Mouse (Mus musculus): Measurements from ENCODE around the gene Atp8a1.

The Atp8a1 gene

DNA sequence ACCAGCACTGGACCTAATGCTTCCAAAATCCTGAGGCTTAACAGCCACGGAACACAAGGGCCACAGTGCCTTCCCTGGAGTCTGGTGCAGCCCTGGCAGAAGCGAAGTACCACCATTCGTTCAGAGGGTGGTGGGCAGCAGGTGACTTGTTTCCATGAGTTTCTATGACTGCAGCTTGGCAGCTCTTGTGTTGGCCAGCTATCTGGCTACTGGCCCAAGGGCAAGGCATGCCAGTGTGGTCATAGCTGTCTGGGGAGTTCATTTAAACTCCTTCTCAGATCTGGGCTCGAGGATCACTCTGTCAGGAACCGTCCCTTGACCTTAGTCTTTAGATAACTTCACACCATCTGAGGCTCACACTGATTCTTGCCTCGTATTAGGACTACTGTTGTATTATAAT lies 89.1 kb downstream of the Atp8a1 start:
- peak; percentile 45 for DNase-seq (ENCODE audit: low spot score)

DNA sequence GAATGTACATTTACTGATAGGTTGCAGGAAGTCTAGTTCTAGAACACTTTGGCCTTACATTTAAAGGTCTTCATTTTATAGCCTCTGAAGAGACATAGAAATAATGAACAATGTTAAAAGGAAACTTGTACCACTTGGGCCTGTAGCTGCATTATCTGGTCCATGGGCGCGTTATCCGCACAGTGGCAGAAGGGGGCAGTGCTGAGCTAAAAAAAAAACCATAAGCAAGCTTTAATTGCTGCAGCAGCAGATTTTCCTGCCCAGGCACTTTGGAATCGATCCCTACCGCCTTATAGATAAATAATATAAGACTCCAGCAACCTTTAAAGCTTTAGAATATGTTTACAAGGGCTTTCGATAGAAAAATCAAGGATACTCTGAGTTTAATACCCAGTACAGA lies 91.1 kb downstream of the Atp8a1 start:
- DNase-seq (ENCODE audit: low spot score), result no peak

DNA sequence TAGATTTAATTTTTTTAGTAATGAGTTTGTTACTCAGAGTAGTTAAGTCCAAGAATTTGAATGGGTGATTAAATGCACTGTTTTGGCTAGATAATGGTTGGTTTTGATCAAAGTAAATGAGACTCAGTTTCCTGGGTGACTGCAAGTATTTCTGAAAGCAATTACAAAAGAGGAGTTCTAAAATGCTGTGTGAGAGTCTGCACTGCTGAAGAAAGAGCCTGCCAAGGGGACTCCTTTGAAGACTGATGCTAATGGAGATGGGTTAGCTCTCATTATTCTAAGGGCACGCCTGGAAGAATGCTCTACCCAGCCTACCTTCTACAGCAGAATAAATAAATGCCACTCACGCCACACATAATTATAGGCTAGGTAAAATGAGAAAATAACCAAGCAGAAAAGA lies 94.2 kb downstream of the Atp8a1 start:
- no peak for DNase-seq (ENCODE audit: low spot score)

DNA sequence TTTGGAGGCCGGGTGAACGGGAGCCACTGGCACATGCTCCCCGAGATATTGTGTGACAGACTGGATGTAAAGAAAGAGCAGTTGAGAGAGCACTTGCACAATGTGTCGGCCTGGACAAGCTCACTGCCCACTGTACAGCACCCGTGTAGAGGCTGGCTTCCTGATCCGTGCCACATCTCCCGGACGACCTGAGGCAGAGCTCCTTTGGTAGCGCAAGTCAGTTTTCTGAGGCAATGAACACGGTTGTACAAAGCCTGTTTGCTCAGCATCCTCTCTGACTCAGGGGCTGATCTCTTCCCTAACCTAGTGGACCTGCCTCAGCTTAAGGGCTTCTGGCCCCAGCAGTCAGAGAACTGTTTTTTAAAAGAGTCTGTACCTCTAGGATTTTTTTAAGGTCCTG lies 94.6 kb downstream of the Atp8a1 start:
- no peak for DNase-seq (ENCODE audit: low spot score)

DNA sequence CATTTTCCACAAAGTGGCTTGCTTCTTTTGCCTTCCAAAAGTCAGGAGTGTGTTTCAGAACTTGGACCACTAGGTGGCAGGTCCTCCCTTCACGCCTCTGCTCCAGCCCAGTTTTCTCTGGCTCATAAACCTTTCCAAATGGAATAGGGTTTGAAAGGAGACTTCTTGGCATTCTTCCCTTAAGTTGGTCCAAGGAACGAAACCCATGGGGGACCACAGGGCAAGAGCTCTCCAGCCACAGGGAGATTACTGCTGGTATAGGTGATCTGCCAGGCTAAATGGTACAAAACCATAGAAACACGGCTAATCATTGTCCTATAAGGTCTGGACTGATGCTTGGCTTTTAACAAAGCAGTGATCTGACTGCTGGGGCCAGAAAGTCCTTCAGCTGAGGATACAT lies 95.2 kb downstream of the Atp8a1 start:
- no peak for DNase-seq (ENCODE audit: low spot score)

DNA sequence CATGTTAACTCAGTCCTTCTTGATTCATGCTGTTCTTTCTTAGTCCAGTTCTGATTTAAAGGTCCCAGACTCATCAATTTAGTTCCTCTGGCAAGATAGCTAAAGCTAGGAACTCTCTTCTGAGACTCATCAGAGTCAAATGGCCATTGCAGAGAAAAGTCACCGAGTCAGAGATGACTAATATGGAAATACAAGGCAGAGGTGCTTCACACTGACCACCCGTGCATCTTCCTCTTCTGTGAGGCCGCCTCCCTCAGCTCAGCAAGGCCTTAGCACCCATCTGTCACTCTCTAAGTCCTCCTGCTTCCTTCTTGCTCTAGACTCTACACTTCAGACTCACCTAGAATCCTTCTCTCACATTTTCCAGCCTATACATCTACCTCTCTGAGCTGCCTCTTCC lies 108.0 kb downstream of the Atp8a1 start:
- no peak for DNase-seq (ENCODE audit: low spot score)

DNA sequence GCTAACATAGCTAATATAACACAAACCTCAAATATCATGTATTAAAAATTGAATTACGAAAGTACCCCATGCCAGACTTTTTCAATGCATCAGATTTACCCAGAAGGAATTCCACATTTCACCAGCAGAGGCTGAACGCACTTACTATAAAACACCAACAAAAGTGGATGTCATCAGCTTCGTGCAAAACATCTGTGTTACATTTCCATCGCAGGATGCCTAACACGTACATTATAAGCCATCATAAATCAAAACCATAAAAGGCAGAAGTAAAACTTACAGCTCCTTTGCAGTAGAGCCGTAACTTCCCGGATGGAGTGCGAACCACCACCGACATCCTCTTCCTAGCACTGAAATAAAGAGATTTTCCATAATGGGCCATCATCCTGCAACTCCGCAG lies 109.1 kb downstream of the Atp8a1 start:
- DNase-seq (ENCODE audit: low spot score), result no peak

DNA sequence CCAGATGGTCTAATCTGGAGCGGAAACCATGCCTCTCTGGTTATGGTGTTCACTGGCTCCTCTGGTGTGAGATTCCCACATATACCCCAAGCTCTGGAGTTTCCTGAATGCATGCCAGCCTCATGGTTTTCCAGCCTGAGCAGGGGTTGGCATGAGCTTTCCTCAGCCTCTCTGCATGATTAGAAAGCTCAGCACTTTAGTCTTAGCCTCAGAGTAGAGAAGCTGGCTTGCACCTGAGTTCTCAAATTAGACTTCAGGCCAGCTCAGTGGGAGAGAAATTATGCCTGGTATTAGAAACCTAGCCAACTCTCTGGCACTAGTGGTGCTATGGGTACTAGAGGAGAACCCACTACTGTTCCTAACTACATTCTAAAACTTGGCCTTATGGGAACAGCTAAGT lies 111.5 kb downstream of the Atp8a1 start:
- no peak for DNase-seq (ENCODE audit: low spot score)

DNA sequence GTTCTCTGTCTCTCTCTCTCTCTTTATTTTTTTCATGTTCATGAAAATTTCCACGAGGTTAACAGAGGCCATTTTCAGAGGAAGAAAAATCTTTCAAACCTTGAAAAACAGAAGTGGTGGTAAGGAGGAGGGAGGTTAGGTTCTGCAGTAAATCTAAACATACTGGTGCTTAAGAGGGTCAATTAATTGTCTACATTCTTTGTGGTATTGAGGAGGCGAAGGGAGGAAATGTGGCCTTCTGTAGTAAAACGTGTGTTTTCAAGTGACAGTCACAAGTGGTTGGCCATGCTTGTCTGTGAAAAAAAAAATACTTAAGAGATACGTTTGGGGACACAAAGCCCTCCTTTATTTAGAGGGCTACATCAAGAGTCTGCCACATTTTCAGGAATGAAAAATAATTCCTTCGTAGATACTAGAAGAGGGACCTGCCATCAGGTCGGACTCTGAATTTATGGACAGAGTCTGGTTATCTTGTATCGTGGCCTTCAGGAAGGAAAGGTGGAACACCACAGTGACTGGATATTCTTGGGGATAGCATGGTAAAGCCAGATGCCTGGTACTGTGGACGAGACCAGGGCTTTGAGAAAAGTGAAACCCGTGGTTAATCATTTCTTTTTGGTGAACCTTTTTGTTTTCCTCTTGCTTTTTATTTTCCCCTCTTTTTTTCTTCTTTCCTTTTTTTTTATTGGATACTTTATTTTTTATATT lies 113.5 kb downstream of the Atp8a1 start:
- no peak for DNase-seq (ENCODE audit: low spot score)

DNA sequence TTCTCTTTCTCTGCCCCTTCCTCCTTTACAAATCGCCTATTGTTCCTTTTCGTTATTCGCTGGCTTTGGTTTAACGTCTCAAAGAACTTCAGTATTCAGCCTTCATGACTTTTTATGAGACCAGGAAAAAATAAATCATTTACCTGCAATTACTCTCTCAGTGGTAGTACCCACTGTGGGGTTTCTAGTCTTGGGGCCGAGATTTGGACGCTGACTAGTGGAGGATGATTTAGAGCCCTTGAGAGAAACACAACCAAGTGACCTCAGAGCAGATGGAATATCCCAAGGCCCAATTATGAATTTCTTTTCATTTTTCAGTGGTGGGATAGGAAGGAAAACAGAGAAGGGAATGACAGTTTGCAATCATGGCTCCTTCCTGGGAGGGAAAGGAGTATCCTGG lies 114.1 kb downstream of the Atp8a1 start:
- DNase-seq (ENCODE audit: low spot score), result no peak

DNA sequence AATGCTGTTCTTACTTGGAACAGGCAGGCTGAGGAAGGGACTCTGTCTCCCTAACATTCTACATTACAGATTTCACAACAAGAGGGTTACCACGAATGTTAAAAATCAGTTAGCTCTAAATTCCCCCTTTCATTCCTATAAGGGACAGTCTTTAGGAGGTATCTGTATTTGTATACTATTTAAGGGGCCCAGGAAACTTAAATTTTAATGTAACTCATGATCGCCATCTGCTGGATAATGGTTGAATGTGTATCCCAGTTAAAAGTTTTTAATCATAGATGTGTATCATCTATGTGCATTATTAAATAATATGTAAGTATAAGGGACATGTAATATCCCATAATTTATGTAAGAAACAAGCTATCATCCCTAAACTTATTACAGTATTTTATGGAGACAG lies 119.5 kb downstream of the Atp8a1 start:
- DNase-seq (ENCODE audit: low spot score), result no peak

DNA sequence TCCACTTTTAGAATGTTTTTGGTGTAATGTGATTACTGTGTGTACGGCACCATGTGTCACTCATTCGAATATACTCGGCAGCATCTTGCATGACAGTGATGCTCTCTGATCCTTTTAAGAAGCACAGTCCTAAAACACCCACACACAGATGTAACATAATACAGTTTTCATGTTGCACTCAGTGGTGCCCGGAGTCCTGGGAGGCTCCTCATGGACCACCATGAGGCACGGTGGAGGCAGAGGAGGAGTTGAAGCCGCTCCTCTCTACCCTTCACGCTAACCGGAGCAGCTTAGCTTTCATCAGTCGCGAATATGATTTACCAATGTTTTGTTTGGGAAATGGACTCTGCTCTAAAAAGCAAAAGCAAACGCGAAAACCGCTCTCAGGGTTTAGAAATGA lies 120.4 kb downstream of the Atp8a1 start:
- no peak for DNase-seq (ENCODE audit: low spot score)

DNA sequence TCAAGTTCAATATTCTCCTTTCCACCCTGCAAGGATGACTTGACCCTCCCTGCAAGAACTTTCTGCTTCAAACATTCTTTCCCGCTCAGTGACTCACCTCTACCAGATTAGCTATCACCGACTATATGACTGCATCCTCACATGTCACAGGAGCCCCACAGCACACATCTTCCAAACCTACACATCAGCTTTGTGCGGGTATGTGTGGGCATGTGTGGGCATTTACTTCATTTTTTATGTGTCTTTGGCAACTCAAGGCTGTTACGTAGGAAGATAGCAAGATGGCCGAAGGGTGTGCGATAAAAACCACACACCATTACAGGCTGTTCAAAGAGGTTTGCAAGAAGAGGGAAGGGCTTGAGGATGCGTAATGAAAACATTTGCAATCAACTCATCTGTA lies 145.6 kb downstream of the Atp8a1 start:
- DNase-seq (ENCODE audit: low spot score), result no peak

DNA sequence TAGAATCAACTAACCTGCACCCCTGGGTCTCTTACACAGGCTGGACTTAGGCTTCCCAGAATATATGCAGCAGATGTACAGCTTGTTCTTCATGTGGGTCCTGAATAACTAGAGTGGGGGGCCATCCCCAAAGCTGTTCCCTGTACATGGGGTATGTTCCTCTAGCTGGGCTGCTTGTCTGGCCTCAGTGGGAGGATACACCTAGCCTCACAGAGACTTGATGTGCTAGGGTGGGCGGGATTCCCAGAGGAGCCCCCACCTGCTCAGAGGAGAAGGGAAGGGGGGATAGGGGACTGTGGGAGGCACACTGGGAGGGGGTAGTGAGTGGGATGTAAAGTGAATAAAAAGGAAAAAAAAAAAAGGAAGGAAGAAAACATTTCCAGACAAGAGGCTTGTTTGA lies 147.8 kb downstream of the Atp8a1 start:
- no peak for DNase-seq (ENCODE audit: low spot score)

DNA sequence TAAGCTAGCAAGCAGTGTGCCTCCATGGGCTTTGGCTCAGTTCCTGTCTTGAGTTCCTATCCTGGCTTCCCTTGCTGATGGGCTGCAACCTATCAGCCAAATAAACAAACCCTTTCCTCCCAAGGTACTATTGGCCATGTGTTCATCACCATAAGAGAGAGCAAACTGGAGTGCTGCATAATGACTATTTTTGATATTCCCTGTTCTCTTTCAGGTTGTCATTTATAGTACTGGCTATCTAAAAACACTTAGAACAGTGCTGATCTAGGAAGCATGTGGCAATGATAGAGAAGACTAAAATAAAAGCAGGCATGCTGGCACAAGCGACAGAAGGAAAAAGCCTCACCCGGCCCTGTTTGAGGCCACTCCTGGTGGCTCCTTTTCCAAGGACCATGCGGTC lies 149.1 kb downstream of the Atp8a1 start:
- no peak for DNase-seq (ENCODE audit: low spot score)

DNA sequence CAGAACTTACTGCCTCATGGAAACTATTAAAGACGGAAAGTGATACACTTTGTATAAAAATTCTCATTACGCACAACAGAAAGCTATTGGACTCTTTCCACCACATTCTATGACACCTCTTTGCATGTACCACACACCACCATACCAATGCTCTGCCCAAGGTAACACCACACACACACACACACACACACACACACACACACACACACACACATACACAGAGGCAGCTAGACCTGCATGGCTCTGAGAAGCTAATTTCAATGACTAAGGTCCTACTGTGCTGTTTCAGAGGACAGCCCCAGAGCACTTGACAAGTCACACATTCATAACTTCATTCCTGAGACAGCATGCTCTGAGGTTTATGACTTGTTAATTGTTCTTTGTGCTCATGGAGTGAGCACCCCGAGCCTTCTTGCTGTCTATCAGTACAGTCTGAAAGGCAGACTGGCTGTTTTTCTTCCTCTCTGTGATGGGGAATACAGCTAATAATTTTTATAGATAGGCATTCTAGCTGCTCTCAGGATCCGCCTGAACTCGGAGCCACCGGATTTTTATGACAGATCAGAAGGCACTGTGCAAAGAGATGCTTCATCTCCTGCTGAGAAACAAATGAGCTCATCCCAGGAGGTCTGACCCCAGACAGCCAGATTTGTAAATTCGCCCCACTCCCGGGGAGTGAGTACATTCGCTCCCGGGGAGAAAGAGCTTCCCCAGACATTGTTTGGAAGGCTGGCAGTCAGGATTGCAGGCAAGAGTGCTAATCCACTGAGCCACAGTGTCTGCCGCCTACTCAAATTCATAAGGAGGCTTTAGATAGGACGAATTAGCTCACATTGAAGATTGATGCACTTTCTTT lies 150.3 kb downstream of the Atp8a1 start:
- DNase-seq (ENCODE audit: low spot score), result no peak

DNA sequence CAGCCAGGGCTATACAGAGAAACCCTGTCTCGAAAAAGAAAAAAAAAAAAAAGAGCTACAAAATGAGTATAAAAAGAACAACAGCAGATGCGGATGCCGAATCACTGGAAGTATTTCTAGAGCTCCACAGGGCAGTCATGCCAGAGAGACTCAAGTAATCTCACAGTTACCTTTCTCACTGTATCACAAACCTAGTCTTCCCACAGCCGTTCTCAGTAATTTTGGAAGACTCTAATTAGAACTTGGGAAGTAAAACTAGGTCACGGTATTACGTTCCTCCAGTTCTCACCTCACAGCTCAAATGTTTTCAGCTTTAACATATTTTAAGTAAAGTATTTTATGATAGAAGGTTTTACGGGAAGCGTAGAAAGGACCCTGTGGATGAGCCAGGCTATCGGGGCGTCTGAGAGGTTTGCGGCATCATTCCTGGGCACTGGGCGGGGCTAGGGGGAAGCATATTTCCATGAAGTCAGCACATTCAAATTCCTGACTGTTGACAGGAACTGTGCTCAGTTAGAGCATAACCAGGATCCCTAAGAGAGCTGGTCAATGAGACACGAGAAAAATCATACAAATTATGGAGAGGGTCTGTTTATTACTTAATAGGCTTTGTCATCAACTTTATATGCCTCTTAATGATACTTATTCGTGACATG lies 152.1 kb downstream of the Atp8a1 start:
- no peak for DNase-seq (ENCODE audit: low spot score)

DNA sequence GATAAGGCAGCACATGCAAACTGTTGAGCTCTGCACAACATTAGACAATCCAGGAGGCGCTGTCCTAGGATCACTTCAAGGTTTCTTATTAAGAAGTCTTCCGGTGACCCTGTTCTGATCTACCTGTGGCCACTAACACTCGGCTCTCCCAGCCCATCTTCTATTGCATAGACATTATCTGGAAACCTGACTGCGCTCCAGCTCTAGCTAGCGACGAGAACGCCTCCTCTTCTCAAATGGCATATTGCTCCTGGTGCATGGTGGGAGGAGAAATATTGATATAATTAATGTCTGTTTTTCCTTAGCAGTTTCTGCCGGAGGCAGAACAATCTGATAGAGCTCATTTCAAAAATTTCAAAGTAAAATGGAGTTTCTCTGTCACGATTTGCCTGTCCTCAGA lies 156.9 kb downstream of the Atp8a1 start:
- no peak for DNase-seq (ENCODE audit: low spot score)

DNA sequence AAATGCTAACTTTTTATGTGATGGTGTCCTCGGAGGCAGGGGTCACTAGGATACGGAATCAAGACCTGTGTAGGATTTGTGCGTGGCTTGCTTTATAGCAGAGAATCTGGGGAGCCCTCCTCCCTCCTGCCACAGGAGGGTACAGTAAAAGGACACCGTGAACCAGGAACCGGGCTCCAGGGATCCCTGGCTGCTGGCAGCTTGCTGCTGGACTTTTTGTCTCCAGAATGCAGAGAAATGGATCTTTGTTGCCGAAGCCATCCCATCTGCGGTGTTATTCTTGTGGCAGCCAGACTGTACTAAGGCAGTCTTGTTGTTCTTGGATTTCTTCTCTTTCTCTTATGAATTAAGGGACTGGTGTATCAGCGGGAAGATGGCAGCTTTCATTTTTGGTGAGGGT lies 159.2 kb downstream of the Atp8a1 start:
- no peak for DNase-seq (ENCODE audit: low spot score)

DNA sequence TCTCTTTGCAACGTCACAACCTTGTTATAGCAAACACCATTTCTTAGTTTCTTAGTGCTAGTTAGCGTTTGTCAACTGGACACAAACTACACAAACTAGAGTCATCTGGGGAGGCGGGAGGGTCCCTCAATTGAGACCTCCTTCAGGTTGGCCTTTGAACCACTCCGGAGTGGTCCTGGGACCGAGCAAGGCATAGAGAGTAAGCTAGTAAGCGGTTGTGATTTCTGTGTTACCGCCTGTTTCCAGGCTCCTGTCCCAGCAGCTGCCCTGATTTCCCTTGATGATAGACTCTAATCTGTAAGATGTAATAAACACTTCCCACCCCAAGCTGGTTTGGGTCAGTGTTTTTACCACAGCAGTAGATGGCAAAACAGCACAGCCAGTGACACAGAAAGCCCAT lies 161.3 kb downstream of the Atp8a1 start:
- no peak for DNase-seq (ENCODE audit: low spot score)

DNA sequence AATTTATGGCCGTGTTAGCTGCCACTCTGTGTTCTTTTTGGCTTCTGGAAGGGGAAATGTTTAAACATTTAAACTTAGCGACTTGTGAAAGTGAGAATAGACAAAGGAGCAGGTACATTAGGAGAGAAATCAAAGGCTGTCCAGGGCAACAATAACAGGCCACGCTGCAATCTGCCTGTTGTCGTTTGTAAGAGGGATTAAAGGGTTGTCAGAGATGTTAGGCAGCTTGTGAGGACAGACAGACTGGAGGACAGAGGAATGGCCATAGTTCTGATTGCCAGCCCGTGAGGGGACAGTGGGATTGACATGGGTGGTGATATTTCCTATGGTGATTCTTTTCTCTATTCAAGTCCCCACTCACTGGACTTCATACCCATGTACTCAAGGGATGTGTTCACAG lies 161.8 kb downstream of the Atp8a1 start:
- no peak for DNase-seq (ENCODE audit: low spot score)

DNA sequence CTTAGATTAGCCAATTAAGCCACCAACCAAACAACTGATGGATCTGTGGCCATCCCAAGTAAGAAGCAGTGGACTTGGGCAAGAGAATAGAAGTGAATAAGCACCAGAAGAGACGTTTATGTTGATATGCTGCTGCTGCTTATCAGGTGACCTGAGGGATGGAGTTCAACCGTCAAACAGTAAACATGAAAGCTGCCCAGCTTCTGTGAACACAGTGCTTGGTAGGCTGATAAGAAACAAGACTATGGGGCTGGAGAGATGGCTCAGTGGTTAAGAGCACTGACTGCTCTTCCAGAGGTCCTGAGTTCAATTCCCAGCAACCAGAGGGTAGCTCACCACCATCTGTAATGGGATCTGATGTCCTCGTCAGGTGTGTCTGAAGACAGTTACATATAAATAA lies 168.4 kb downstream of the Atp8a1 start:
- DNase-seq (ENCODE audit: low spot score), result no peak

DNA sequence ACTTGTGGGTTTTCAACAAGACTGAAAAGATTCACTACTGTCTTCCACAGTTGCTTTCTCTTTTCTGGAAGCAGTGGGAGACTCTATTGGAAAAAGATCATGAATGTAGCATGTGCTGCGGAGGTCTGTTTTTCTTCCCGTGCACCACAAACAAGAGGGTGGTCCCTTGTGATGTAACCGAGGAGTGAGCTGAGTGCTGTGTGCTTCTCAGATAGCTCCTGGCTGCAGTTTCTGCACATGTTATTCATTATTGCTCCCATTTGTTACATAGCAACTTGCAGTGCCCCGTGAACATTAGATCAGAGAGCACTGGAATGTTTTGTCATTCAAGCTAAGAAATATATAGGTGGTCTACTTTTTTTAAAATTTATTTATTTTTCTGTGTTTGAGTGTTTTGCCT lies 174.2 kb downstream of the Atp8a1 start:
- DNase-seq (ENCODE audit: low spot score), result no peak

Measured in ovary, adult 18-20 months (tissue).